Mouse (Mus musculus) ES-E14 (cell line): ENCODE measurements around the gene Alg14.

Source experiments
- CHD2 ChIP-seq: IDR thresholded peaks from 2 replicates; pipeline ENCODE4 v1.6.1; 2014; ENCODE audit warnings: mild to moderate bottlenecking, low read depth, low read length, inconsistent platforms
- HCFC1 ChIP-seq: IDR thresholded peaks from 2 replicates; pipeline ENCODE4 v1.6.1; 2012; ENCODE audit warnings: low read length, inconsistent platforms, borderline replicate concordance; ENCODE audit not compliant: insufficient read depth
- ZC3H11A ChIP-seq: IDR thresholded peaks from 2 replicates; pipeline ENCODE4 v1.6.1; 2012; ENCODE audit warnings: low read depth, mild to moderate bottlenecking, inconsistent platforms, low read length, borderline replicate concordance
- ZNF384 ChIP-seq: IDR thresholded peaks from 2 replicates; pipeline ENCODE4 v1.6.1; 2012; ENCODE audit warnings: low read depth, low read length, inconsistent platforms

- TF ChIP-seq CHD2 (no peak), ZNF384 (no peak), ZC3H11A (no peak), HCFC1 (no peak)
These were observed 105.4 kb downstream of the Alg14 start for GRCm38 (mm10) chr3:121397007-121397406.
